Mouse (Mus musculus) heart, adult 2 months (tissue): ENCODE data around the gene Vangl1. TPM values are rescaled to one million over a fixed set of nuclear protein-coding genes. Genes with fewer than 3 reads are reported as not detected.

Experiments
- DNase-seq, 2 experiments: peaks; one replicate each; pipeline ENCODE4 v3.0.0; 2021
- H3K27ac ChIP-seq: fragments of 200-600 bp; 2 replicates; pipeline ENCODE4 v1.8.1; 2022
- H3K27me3 ChIP-seq: fragments of 200-500 bp; 2 replicates; pipeline ENCODE4 v1.6.1; 2012; ENCODE audit warnings: mild to moderate bottlenecking, low read length, inconsistent platforms, mixed read lengths; ENCODE audit not compliant: control insufficient read depth, insufficient read depth
- H3K36me3 ChIP-seq: fragments of 200-500 bp; 2 replicates; pipeline ENCODE4 v1.6.1; 2012; ENCODE audit warnings: low read length, inconsistent platforms; ENCODE audit not compliant: control insufficient read depth, insufficient read depth
- H3K4me1 ChIP-seq: fragments of 200-500 bp; 2 replicates; pipeline ENCODE4 v1.6.1; 2011; ENCODE audit warnings: low read length; ENCODE audit not compliant: control insufficient read depth, insufficient read depth
- H3K4me3 ChIP-seq: fragments of 200-600 bp; 2 replicates; pipeline ENCODE4 v1.8.1; 2022
- H3K79me2 ChIP-seq: fragments of 200-500 bp; replicated peaks from 2 replicates; pipeline ENCODE4 v1.6.1; 2012; ENCODE audit warnings: mild to moderate bottlenecking, inconsistent platforms, low read length, moderate library complexity, mixed read lengths; ENCODE audit not compliant: control insufficient read depth, insufficient read depth
- H3K9ac ChIP-seq: fragments of 200-500 bp; 2 replicates; pipeline ENCODE4 v1.6.1; 2012; ENCODE audit warnings: low read depth, mild to moderate bottlenecking, control low read depth, inconsistent platforms, low read length, mixed read lengths
- CTCF ChIP-seq: fragments of 200-600 bp; IDR thresholded peaks from 2 replicates; pipeline ENCODE4 v1.8.1; 2022; ENCODE audit warnings: antibody characterized with exemption, mild to moderate bottlenecking, moderate library complexity
- EP300 ChIP-seq: fragments of 200-500 bp; IDR thresholded peaks from 2 replicates; pipeline ENCODE4 v1.6.1; 2011; ENCODE audit warnings: low read depth, low read length, control low read depth; ENCODE audit not compliant: insufficient read depth
- POLR2A ChIP-seq: fragments of 200-500 bp; IDR thresholded peaks from 2 replicates; pipeline ENCODE4 v1.6.1; 2011; ENCODE audit warnings: mild to moderate bottlenecking, low read depth, low read length, control low read depth; ENCODE audit not compliant: insufficient read depth
- WGBS: fragments of 180-500 bp; shearing (Covaris S2); methylation state at CpG from one replicate; pipeline ENCODE4 v1.1.7; 2018; 5-methylcytosine and 5-hydroxymethylcytosine counted together
- intact Hi-C: fragments of 180-260 bp; cut with DNase I; formaldehyde crosslinking; loops from one replicate; pipeline ENCODE4 v1.15.1; 2025
- polyA plus RNA-seq: library from polyadenylated mRNA; depleted of rRNA; stranded (reverse); fragments of >200 nt; gene quantifications from 2 replicates; pipeline ENCODE4 v1.2.3, GENCODE M21; 2012
- total RNA-seq, 2 experiments: library from RNA; stranded (reverse); gene quantifications; 2 replicates each; pipeline ENCODE4 v1.2.3; 2021

Gene Vangl1
- total and polyA plus RNA-seq, 3 experiments = 9.7 to 15.9 (median 10.6) TPM

- no peak overlapping the region for H3K9ac ChIP-seq
- H3K4me3 ChIP-seq = no peak overlapping the region
- peaks cover 1% of the 10 kb centered on the region; the same call in 1 of the 2 replicates for H3K4me1 ChIP-seq
- WGBS = 67% methylated on average over 7 of the region's 7 CpGs
- no peak for TF ChIP-seq CTCF
- no peak for TF ChIP-seq EP300
- no peak for TF ChIP-seq POLR2A
- intact Hi-C loops = no loop called here
- no peak for DNase-seq
- H3K36me3 ChIP-seq = no peaks in the 10 kb centered on the region
- H3K27me3 ChIP-seq = no peaks in the 10 kb centered on the region
- no peaks in the 10 kb centered on the region for H3K79me2 ChIP-seq
- H3K27ac ChIP-seq = no peak overlapping the region
Observed at GRCm38 (mm10) chr3:102156737-102157136, 47.8 kb downstream of the Vangl1 start.

DNA sequence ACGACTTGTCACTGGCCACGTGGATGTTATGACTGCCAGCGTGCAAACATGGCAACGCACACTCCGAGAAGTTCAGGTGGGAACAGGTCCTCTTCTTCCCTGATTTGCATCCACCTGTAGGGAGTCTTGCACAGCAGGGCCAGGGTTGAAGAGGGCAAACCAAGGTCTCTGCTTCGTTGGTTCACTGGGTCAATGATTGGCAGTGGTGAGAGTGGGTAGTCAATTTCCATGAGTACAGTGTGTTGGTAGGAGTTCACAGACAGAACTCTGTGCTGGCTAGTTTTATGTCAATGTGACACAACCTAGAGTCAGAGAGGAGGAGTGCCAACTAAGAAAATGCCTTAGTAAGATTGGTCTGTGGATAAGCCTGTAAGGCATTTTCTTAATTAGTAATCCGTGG is 50.4 kb downstream of the Vangl1 start:
- Histone ChIP-seq H3K79me2 (no peaks in the 10 kb centered on the region), H3K36me3 (no peaks in the 10 kb centered on the region), H3K27ac (no peak overlapping the region), H3K4me1 (peaks cover 1% of the 10 kb centered on the region; the same call in 1 of the 2 replicates), H3K9ac (no peak overlapping the region), H3K27me3 (no peaks in the 10 kb centered on the region), H3K4me3 (no peak overlapping the region)
- intact Hi-C loops = loop anchor here (5.0 kb wide), 1 partner anchor 48 kb away; the partner anchor contains the start of gene Vangl1
- 91% methylated on average over 7 of the region's 7 CpGs for WGBS
- TF ChIP-seq CTCF (no peak), POLR2A (no peak), EP300 (no peak)
- DNase-seq = no peak

DNA sequence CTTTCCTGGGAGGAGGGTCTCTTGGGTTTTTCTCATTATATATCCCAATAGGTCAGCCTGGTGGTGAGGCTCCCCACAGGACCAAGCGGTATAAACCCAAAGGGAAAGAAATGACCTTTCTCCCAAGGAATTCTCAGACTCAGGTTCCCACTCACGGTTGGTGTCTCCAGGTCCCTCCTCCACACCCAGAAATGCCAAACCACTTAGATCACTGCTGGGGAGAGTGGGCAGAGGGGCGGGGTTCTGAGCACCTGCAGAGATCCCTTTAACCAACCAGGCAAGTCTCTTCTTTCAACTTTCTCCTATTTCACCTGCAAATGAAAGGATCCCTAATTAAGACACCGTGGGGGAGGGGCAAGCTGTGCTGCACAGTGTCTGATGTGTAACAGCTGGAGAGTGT is 51.6 kb downstream of the Vangl1 start:
- 45% methylated on average over 4 of the region's 4 CpGs for WGBS
- H3K36me3 ChIP-seq = no peaks in the 10 kb centered on the region
- H3K9ac ChIP-seq = no peak overlapping the region
- DNase-seq = no peak
- TF ChIP-seq EP300 = no peak
- no peak for TF ChIP-seq CTCF
- no peak for TF ChIP-seq POLR2A
- no peak overlapping the region for H3K4me3 ChIP-seq
- no peaks in the 10 kb centered on the region for H3K79me2 ChIP-seq
- no peaks in the 10 kb centered on the region for H3K4me1 ChIP-seq
- H3K27me3 ChIP-seq = no peaks in the 10 kb centered on the region
- H3K27ac ChIP-seq = no peak overlapping the region
- intact Hi-C loops = loop anchor here (5.0 kb wide), 1 partner anchor 49 kb away; the partner anchor contains the start of gene Vangl1

GRCm38 (mm10) chr3:102152471-102152870 is 52.0 kb downstream of the Vangl1 start:
- WGBS = 68% methylated on average over 4 of the region's 4 CpGs
- Histone ChIP-seq H3K27me3 (no peaks in the 10 kb centered on the region), H3K36me3 (peaks cover under 1% of the 10 kb centered on the region), H3K27ac (no peak overlapping the region), H3K4me1 (no peaks in the 10 kb centered on the region), H3K79me2 (no peaks in the 10 kb centered on the region), H3K4me3 (no peak overlapping the region), H3K9ac (no peak overlapping the region)
- intact Hi-C loops = loop anchor here (5.0 kb wide), 1 partner anchor 50 kb away; the partner anchor contains the start of gene Vangl1
- TF ChIP-seq EP300 = no peak
- no peak for TF ChIP-seq CTCF
- TF ChIP-seq POLR2A = no peak
- no peak for DNase-seq

DNA sequence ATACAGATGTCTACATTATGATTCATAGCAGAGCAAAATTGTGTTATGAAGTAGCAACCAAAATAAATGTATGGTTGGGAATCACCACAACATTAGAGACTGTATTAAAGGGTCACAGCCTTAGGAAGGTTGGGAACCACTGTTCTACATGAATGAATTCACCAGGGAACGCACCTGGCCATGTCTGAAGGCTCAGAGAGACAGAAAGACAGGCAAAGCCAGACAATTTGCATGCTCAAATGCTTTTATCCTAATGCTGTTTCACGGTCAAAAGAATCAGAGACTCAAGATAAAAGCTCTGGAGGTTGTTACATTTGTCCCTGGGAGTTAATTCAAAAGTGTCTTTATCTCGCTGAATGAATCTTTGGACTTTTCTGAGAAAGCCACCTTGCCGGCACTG is 52.6 kb downstream of the Vangl1 start:
- no peak overlapping the region for H3K4me3 ChIP-seq

GRCm38 (mm10) chr3:102149941-102150340 is 54.6 kb downstream of the Vangl1 start:
- DNase-seq = no peak
- TF ChIP-seq EP300 (no peak), CTCF (no peak), POLR2A (no peak)
- WGBS = 43% methylated on average over 7 of the region's 7 CpGs
- H3K9ac ChIP-seq = no peak overlapping the region
- no peak overlapping the region for H3K4me3 ChIP-seq
- intact Hi-C loops = loop anchor here (5.0 kb wide), 1 partner anchor 52 kb away; the partner anchor contains the start of gene Vangl1
- peaks cover 2% of the 10 kb centered on the region; the same call in 1 of the 2 replicates for H3K4me1 ChIP-seq
- no peaks in the 10 kb centered on the region for H3K79me2 ChIP-seq
- peaks cover 3% of the 10 kb centered on the region for H3K36me3 ChIP-seq
- no peaks in the 10 kb centered on the region for H3K27me3 ChIP-seq
- no peak overlapping the region for H3K27ac ChIP-seq

More for the DNA sequence above, 52.6 kb downstream of the Vangl1 start:
- Histone ChIP-seq H3K36me3 (peaks cover 3% of the 10 kb centered on the region), H3K79me2 (no peaks in the 10 kb centered on the region), H3K27ac (no peak overlapping the region), H3K9ac (no peak overlapping the region), H3K27me3 (no peaks in the 10 kb centered on the region), H3K4me1 (peaks cover 2% of the 10 kb centered on the region; the same call in 1 of the 2 replicates)
- TF ChIP-seq POLR2A = no peak
- no peak for TF ChIP-seq EP300
- no peak for TF ChIP-seq CTCF
- intact Hi-C loops = loop anchor here (5.0 kb wide), 1 partner anchor 50 kb away; the partner anchor contains the start of gene Vangl1
- DNase-seq = no peak
- 77% methylated on average over 4 of the region's 4 CpGs for WGBS
